Mouse (Mus musculus): ENCODE measurements around the gene 9130023H24Rik. TPM values are rescaled to one million over a fixed set of nuclear protein-coding genes. Genes with fewer than 3 reads are reported as not detected.

The 9130023H24Rik gene
- polyA plus RNA-seq, 1 experiment from 2014 or later = 5.4 TPM

- in situ Hi-C loops (cut with MboI; ENCODE audit: low pct_unique_long_range_greater_than_20kb) = loop anchor here (5.0 kb wide), 3 partner anchors 46 to 456 kb away; no protein-coding TSS in a partner anchor
- ChIA-PET CTCF (interaction anchor here (0.7 to 1.6 kb wide), 3 partner anchors 9 to 97 kb away, joined by 3 read pairs; partner anchors contain the start of genes 9130023H24Rik and Armc5), POLR2A (interaction anchor here (0.6 to 2.1 kb wide), 2 partner anchors 9 to 116 kb away, joined by 3 to 13 read pairs; partner anchors contain the start of genes 9130023H24Rik and Armc5)
- ATAC-seq (peak; percentile 27), DNase-seq (ENCODE audit: low read depth, low spot score) (peak; percentile 13)
- H3K27me3 ChIP-seq = no peaks in the 10 kb centered on the region
- TF ChIP-seq CTCF (IDR thresholded peaks at IDR 0.05) = no peak
Observed at GRCm38 (mm10) chr7:128246496-128247391, 8.9 kb upstream of the 9130023H24Rik start, which contains the start of gene Tgfb1i1. TSS of gene Tgfb1i1 (plus strand) at chr7:128246812.

DNA sequence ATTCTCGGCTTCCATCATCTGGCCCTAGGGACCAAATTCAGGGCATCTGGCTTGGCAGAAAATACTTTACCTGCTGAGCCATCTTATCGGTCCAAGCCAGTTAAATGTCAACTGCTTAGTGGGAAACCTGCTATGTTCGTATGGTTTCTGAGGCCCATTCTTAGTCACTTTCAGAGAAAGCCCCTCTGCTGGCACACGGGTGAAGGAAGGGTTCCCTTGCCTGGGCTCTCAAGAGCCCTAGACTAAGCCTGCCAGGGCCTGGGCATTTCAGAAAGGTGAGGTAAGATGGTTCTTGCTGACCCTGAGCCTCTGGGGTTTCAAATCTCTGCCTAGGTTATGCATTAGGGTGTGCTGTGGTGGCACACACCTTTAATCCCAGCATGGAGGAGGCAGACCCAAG lies 7.7 kb upstream of the 9130023H24Rik start:
- ChIA-PET CTCF (interaction anchor here (1.3 kb wide), 1 partner anchor 44 kb away, joined by 3 read pairs; no protein-coding TSS in a partner anchor), POLR2A (interaction anchor here (2.1 kb wide), 1 partner anchor 8 kb away, joined by 13 read pairs; the partner anchor contains the start of genes 9130023H24Rik and Armc5)
- in situ Hi-C loops (cut with MboI; ENCODE audit: low pct_unique_long_range_greater_than_20kb) = loop anchor here (5.0 kb wide), 3 partner anchors 47 to 457 kb away; no protein-coding TSS in a partner anchor
- TF ChIP-seq CTCF (IDR thresholded peaks at IDR 0.05) = no peak
- no peaks in the 10 kb centered on the region for H3K27me3 ChIP-seq
- DNase-seq (ENCODE audit: low read depth, low spot score) (no peak), ATAC-seq (no peak)

DNA sequence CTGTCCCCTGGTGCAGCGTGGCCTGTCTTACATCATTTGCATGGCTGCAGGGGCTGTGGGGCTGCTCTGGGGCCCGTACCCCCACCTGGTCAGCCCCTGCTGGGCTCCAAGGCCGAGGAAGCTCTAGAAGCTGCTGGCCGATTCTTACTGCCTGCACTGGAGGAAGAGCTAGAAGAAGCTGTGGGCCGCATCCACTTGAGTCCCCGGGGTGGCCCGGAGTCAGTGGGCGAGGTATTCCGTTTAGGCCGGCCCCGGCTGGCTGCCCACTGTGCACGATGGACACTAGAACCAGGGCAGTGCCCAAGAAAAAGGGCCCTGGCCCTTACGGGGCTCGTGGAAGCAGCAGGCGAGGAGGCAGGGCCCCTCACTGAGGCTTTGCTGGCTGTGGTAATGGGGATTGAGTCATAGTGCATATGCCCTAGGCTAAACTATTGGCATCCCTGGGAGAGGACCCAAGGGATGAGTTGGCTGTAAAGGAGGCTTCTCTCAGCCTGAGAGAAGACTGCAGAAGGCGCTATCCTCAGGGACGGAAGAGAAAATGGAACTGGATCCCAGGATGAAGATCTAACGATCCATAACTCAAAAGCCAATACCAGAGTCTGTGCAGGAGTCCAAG lies 6.7 kb upstream of the 9130023H24Rik start:
- peak; percentile 48 for ATAC-seq
- DNase-seq (ENCODE audit: low read depth, low spot score) = peak; percentile 57
- in situ Hi-C loops (cut with MboI; ENCODE audit: low pct_unique_long_range_greater_than_20kb) = loop anchor here (5.0 kb wide), 3 partner anchors 48 to 458 kb away; no protein-coding TSS in a partner anchor
- no peak for TF ChIP-seq CTCF (IDR thresholded peaks at IDR 0.05)
- POLR2A ChIA-PET = no interaction called here
- H3K27me3 ChIP-seq = no peaks in the 10 kb centered on the region
- CTCF ChIA-PET = interaction anchor here (1.1 kb wide), 1 partner anchor 105 kb away, joined by 4 read pairs; no protein-coding TSS in a partner anchor

DNA sequence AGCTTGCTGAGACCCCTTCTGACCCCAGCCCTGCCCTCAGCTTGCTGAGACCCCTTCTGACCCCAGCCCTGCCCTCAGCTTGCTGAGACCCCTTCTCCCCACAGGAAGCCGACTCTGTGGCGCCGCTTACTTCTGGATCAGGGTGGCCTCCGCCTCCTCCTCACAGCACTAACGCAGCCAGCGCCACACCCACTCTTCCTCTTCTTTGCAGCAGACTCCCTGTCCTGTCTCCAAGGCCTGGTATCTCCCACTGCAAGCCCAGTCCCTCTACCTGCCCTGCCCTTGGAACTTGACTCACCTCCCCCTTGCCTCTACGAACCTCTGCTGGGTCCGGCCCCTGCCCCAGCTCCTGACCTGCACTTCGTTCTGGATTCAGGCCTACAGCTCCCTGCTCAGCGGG lies 6.1 kb upstream of the 9130023H24Rik start:
- DNase-seq (ENCODE audit: low read depth, low spot score) (no peak), ATAC-seq (no peak)
- in situ Hi-C loops (cut with MboI; ENCODE audit: low pct_unique_long_range_greater_than_20kb) = no loop called here
- no peaks in the 10 kb centered on the region for H3K27me3 ChIP-seq
- ChIA-PET CTCF (interaction anchor here (1.1 kb wide), 1 partner anchor 105 kb away, joined by 4 read pairs; no protein-coding TSS in a partner anchor), POLR2A (no interaction called here)
- TF ChIP-seq CTCF (IDR thresholded peaks at IDR 0.05) = no peak

GRCm38 (mm10) chr7:128242331-128242730 lies 4.5 kb upstream of the 9130023H24Rik start:
- DNase-seq (ENCODE audit: low read depth, low spot score) (no peak), ATAC-seq (no peak)
- TF ChIP-seq CTCF (IDR thresholded peaks at IDR 0.05) = no peak
- ChIA-PET CTCF (no interaction called here), POLR2A (no interaction called here)
- in situ Hi-C loops (cut with MboI; ENCODE audit: low pct_unique_long_range_greater_than_20kb) = no loop called here
- no peaks in the 10 kb centered on the region for H3K27me3 ChIP-seq

GRCm38 (mm10) chr7:128240131-128240784 lies 2.4 kb upstream of the 9130023H24Rik start:
- H3K27me3 ChIP-seq = no peaks in the 10 kb centered on the region
- ChIA-PET CTCF (no interaction called here), POLR2A (interaction anchor here (1.1 kb wide), 2 partner anchors 9 to 12 kb away, joined by 3 read pairs; no protein-coding TSS in a partner anchor)
- TF ChIP-seq CTCF (IDR thresholded peaks at IDR 0.05) = no peak
- no peak for DNase-seq (ENCODE audit: low read depth, low spot score)
- ATAC-seq = no peak
- in situ Hi-C loops (cut with MboI; ENCODE audit: low pct_unique_long_range_greater_than_20kb) = no loop called here

DNA sequence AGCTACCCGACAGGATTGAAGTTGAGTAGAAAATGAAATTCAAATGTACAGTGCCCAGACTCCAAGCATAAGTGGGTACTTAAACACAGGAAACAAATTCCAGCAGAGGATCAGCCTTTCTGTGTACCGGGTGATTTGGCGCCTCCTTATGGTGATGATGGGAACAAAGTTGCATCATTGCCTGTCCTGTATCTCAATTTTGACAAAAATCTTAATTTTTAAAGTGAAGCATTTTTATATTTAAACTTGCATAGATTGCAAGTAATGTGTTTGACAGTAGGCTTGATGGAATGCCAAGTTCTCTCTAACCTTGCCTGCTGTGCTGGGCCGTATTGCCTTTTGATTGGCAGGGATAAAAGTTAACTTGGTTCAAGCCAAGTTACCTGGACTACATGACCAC lies 1.2 kb upstream of the 9130023H24Rik start:
- ATAC-seq = no peak
- POLR2A ChIA-PET = interaction anchor here (2.8 kb wide), 1 partner anchor 8 kb away, joined by 13 read pairs; the partner anchor contains the start of gene Tgfb1i1
- CTCF ChIA-PET = interaction anchor here (1.0 to 1.4 kb wide), 2 partner anchors 32 to 455 kb away, joined by 3 read pairs; no protein-coding TSS in a partner anchor

DNA sequence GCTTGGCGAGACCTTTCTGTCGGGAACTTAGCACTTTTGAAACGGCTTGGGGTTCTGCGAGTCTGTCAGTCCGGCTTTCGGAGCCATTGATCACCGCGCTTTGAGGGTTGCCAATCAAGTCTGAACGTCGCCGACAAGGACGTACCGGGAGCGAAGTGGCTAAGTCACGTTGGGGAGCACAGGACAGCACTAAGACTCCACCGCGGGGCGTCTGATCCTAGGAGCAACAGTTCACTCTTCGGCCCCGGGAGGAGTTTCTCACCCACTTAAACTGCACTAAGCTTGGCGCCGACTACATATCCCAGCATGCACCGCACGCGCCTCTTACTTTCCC lies 271 bp downstream of the 9130023H24Rik start:
- ChIA-PET CTCF (interaction anchor here (1.0 to 2.2 kb wide), 6 partner anchors 10 to 106 kb away, joined by 3 to 6 read pairs (median 3); partner anchors contain the start of gene Tgfb1i1), POLR2A (interaction anchor here (0.9 to 2.8 kb wide), 2 partner anchors 9 to 11 kb away, joined by 3 to 13 read pairs; partner anchors contain the start of gene Tgfb1i1)
- no peak for TF ChIP-seq CTCF (IDR thresholded peaks at IDR 0.05)
- in situ Hi-C loops (cut with MboI; ENCODE audit: low pct_unique_long_range_greater_than_20kb) = no loop called here
- H3K27me3 ChIP-seq = no peaks in the 10 kb centered on the region
- ATAC-seq (no peak), DNase-seq (ENCODE audit: low read depth, low spot score) (no peak)

More for the DNA sequence above, 1.2 kb upstream of the 9130023H24Rik start:
- DNase-seq (ENCODE audit: low read depth, low spot score) = no peak
- no peak for TF ChIP-seq CTCF (IDR thresholded peaks at IDR 0.05)
- in situ Hi-C loops (cut with MboI; ENCODE audit: low pct_unique_long_range_greater_than_20kb) = no loop called here
- H3K27me3 ChIP-seq = no peaks in the 10 kb centered on the region

GRCm38 (mm10) chr7:128236856-128237592 lies 807 bp downstream of the 9130023H24Rik start, which contains the start of gene Armc5:
TSS of gene Armc5 (plus strand) at chr7:128237342.
- no peak for TF ChIP-seq CTCF (IDR thresholded peaks at IDR 0.05)
- in situ Hi-C loops (cut with MboI; ENCODE audit: low pct_unique_long_range_greater_than_20kb) = no loop called here
- ChIA-PET CTCF (interaction anchor here (1.0 to 2.2 kb wide), 6 partner anchors 10 to 107 kb away, joined by 3 to 6 read pairs (median 3); partner anchors contain the start of gene Tgfb1i1), POLR2A (interaction anchor here (0.9 to 2.8 kb wide), 2 partner anchors 10 to 11 kb away, joined by 3 to 13 read pairs; partner anchors contain the start of gene Tgfb1i1)
- ATAC-seq (peak; percentile 23), DNase-seq (ENCODE audit: low read depth, low spot score) (peak; percentile 27)
- no peaks in the 10 kb centered on the region for H3K27me3 ChIP-seq

All from Patski (cell line).